Mouse (Mus musculus): ENCODE data around the gene Fgfr2. TPM values are rescaled to one million over a fixed set of nuclear protein-coding genes. Genes with fewer than 3 reads are reported as not detected.

Fgfr2 gene
- polyA plus RNA-seq, 1 experiment from 2014 or later: 99.3 TPM

DNA sequence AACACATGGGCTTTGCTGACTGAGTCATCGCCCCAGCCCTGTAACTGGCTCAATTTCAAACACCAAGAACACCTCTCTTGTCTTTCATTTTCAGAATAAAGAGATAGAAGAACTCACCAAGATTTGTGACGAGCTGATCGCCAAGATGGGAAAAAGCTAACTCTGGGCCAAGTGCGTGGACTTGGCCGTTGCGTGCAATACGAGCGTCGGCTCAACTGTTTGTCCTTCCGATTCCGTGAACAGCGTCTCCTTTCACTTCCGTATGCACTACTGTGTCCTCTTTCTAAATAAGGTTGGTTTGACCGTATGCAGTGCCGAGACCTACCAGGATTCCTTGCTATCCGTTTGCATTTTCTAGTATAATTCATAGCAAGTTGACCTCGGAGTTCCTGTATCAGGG is 2359.0 kb downstream of the Fgfr2 start:
- Histone ChIP-seq H3K36me3 (peaks cover 65% of the 10 kb centered on the region), H3K27me3 (ENCODE audit: low read depth, poor library complexity, severe bottlenecking) (no peaks in the 10 kb centered on the region), H3K9me3 (replicated peaks) (no peaks in the 10 kb centered on the region), H3K27ac (replicated peaks) (no peak overlapping the region), H3K4me1 (peaks cover 5% of the 10 kb centered on the region), H3K4me3 (no peak overlapping the region)
- no peak for DNase-seq (ENCODE audit: low spot score)
- WGBS: 95% methylated on average over 17 of the region's 17 CpGs

DNA sequence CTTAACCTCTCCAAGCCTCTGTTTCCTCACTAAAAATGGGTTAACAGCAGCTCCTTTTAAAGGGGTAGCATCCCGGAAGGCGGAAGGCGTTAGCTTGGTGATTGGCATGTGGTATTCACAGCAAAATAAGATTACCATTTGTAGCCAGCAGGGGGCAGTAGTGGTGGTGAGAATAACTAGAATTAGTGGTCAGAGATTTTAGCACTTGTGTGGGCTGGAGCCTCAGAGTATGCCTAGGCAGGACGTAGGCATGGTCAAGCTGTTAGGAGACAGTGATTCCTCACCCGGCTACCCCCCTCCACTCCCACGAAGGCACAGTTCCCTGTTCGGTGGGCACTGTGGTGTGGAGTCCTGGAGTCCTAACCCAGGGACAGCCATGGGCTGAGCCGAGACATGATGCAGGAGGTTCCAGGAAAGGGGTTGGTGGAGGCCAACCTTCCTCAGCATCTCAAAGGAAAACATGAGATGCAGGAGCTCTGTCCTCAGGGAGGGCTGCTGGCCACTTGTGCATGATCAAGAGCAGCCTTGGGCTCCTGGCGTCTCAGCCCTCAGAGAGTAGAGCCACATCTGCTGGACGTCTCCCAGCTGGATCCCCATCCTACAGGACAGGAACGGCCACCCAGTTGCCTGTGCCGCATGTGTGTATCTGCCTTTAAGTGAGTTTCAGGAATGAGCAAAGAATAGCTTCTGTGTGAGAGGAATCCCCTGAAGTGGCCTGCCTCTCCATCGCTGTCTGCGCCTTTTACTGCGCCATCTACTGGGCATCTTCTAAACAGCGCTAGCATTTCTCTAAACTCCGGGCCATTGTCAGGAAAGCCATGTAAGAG is 2360.9 kb downstream of the Fgfr2 start:
- peak; percentile 81 for DNase-seq (ENCODE audit: low spot score)
- Histone ChIP-seq H3K36me3 (peaks cover 84% of the 10 kb centered on the region), H3K4me3 (no peak overlapping the region), H3K27ac (replicated peaks) (peak overlapping the region; percentile 49; the same call in 1 of the 2 replicates), H3K4me1 (peaks cover 5% of the 10 kb centered on the region), H3K9me3 (replicated peaks) (no peaks in the 10 kb centered on the region), H3K27me3 (ENCODE audit: low read depth, poor library complexity, severe bottlenecking) (no peaks in the 10 kb centered on the region)
- WGBS: 46% methylated on average over 17 of the region's 17 CpGs

DNA sequence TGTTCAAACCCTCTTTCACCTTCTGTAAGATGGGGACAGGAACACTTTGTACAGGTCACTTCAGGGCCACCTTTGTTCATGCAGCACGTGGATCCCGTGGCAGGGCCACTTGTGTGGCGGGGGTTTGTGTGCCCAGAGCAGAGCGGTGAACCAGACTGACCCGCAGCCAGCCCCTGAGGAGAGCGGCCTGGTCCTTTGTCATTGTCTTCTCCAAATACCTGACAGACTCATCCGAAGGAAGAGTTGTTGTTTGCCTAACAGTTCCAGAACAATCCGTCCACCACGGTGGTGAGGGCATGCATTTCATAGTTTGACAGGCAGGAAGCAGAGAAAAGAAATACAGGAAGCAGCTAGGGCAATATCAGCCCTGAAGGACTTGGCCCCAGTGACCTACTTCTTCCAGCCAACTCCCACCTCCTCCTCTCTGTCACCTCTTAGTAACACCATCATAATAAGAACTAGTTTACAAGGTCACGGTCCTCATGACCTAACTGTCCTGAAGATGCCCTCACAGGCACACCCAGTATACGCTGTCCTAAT is 2365.8 kb downstream of the Fgfr2 start:
- Histone ChIP-seq H3K36me3 (peaks cover 91% of the 10 kb centered on the region), H3K9me3 (replicated peaks) (no peaks in the 10 kb centered on the region), H3K4me1 (peaks cover 3% of the 10 kb centered on the region), H3K27ac (replicated peaks) (no peak overlapping the region), H3K27me3 (ENCODE audit: low read depth, poor library complexity, severe bottlenecking) (no peaks in the 10 kb centered on the region), H3K4me3 (no peak overlapping the region)
- DNase-seq (ENCODE audit: low spot score): no peak
- WGBS: 91% methylated on average over 11 of the region's 11 CpGs

DNA sequence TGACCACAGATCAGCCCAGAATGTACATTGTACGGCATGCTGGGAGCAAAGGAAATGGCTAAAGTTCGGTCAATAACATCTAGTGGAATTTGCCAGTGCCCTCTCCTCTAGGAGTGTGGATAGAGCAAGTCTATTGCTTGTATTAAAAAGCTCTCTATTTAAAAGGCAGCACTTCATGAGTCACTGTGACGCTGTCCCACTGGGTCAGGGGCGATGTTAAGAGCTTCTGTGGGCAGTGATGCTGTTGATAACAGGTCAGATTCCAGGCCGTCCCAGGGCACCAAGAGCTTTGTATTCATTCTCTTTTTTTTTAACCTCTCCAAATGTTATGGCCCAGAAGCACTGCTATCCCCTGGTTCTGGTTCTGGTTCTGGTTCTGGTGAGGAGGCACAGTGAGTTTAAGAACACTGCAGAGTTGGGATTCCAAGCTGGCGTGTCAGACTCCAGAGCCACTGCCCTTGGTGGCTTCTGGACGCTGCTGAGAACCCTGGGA is 2366.8 kb downstream of the Fgfr2 start:
- peaks cover 97% of the 10 kb centered on the region for H3K36me3 ChIP-seq
- H3K4me1 ChIP-seq: peaks cover 9% of the 10 kb centered on the region
- 89% methylated on average over 7 of the region's 7 CpGs for WGBS
- no peak for DNase-seq (ENCODE audit: low spot score)
- no peaks in the 10 kb centered on the region for H3K9me3 ChIP-seq (replicated peaks)
- H3K27me3 ChIP-seq (ENCODE audit: low read depth, poor library complexity, severe bottlenecking): no peaks in the 10 kb centered on the region
- H3K4me3 ChIP-seq: no peak overlapping the region
- H3K27ac ChIP-seq (replicated peaks): 0 out of 2 replicates have a peak overlapping the region, but pooled peaks have one; percentile 2

DNA sequence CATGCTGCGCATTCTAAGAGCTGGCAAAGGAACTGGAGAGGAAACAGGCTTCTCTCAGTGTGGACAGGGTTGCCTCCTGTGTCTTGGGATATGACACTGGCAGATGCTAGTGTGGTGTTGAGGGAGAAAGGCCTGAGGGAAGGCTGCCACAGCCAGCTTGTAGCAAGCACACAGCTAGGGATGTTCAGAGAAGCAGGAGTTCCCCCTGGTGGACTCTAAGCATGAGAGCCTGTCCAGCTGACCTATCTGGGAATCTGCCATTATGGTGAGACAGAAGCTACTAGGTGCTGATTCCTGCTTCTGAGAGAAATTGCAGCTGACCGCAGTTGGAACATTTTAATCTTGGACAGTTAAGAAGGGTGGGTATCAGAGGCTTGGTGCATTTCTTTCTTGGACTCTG is 2368.4 kb downstream of the Fgfr2 start:
- WGBS: 93% methylated on average over 2 of the region's 2 CpGs
- Histone ChIP-seq H3K27ac (replicated peaks) (0 out of 2 replicates have a peak overlapping the region, but pooled peaks have one; percentile 0), H3K36me3 (peaks cover 97% of the 10 kb centered on the region), H3K4me1 (peaks cover 25% of the 10 kb centered on the region), H3K27me3 (ENCODE audit: low read depth, poor library complexity, severe bottlenecking) (no peaks in the 10 kb centered on the region), H3K9me3 (replicated peaks) (no peaks in the 10 kb centered on the region), H3K4me3 (no peak overlapping the region)
- DNase-seq (ENCODE audit: low spot score): no peak

DNA sequence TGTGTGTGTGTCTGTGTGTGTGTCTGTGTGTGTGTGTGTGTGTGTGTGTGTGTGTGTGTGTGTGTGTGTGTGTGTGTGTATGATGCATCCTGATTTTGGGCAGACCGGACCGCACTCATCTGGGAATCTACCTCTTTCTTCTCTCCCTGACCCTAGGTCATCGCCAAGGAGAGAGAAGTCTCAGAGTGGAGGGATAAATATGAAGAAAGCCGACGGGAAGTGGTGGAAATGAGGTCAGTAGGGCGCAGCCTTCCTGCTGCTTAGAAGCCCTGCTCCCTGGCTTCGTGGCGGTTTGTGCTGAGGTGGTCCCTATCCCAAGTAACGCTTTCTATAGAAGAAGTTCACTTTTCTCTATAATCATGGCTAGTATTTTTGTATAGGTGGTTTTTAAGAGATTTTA is 2371.5 kb downstream of the Fgfr2 start:
- 46% methylated on average over 9 of the region's 9 CpGs for WGBS
- Histone ChIP-seq H3K36me3 (peaks cover 97% of the 10 kb centered on the region), H3K4me1 (peaks cover 32% of the 10 kb centered on the region), H3K27ac (replicated peaks) (peak overlapping the region; percentile 89), H3K27me3 (ENCODE audit: low read depth, poor library complexity, severe bottlenecking) (no peaks in the 10 kb centered on the region), H3K4me3 (no peak overlapping the region), H3K9me3 (replicated peaks) (no peaks in the 10 kb centered on the region)
- no peak for DNase-seq (ENCODE audit: low spot score)

DNA sequence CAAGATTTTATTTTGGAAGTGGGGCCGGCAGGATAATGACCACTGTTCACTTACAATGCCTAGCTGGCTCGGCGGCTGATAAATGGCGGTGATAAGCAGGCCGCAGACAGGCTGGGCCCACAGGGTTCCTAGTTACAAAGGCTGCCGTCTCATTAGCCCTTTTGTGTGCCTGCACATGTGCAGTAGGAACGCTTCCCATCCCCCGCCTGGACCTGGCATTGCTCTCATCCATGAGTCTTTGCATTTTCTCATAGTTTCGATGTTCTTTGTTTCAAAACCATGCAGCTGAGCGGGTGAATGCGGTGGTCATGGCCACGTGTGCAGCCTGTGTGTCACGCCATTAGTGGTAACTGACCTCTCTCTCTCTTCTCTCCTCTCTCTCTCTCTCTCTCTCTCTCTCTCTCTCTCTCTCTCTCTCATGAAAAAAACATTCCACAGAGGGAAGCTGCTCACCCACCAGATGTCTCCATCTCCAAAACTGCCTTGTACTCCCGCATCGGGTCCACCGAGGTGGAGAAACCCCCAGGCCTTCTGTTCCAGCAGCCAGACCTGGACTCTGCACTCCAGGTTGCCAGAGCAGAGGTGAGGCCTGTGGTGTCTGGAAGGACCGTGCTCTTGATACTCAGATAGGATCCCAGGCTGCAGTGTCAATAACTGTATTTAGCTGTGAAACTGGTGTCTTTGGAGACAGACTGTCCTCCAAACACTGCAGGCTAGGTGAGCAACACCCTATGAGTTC is 2372.2 kb downstream of the Fgfr2 start:
- Histone ChIP-seq H3K27me3 (ENCODE audit: low read depth, poor library complexity, severe bottlenecking) (no peaks in the 10 kb centered on the region), H3K4me1 (peaks cover 32% of the 10 kb centered on the region), H3K36me3 (peaks cover 99% of the 10 kb centered on the region), H3K27ac (replicated peaks) (peak overlapping the region; percentile 89), H3K9me3 (replicated peaks) (no peaks in the 10 kb centered on the region), H3K4me3 (no peak overlapping the region)
- DNase-seq (ENCODE audit: low spot score): peak; percentile 61
- whole genome bisulfite sequencing: 51% methylated on average over 17 of the region's 17 CpGs

DNA sequence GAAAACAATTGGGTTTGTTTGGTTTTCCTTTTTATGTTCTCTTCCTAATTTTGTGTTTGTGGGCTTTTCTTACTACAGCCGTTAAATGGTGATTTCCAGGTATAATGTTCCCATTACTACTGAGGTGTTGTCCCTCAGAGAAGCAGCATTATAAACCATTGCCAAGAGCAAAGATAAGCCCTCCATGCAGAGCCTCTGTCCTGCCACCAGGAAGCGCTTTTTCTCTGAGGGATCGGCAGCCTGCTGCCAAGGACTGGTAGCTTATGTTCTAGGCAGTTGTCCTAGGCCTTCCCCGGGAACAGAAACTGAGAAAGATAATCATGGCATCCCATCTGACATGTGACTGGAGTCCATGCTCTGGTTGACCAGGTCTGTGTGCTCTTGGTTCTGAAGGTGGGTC is 2374.0 kb downstream of the Fgfr2 start:
- no peak for DNase-seq (ENCODE audit: low spot score)
- Histone ChIP-seq H3K4me3 (no peak overlapping the region), H3K36me3 (peaks cover 99% of the 10 kb centered on the region), H3K27ac (replicated peaks) (no peak overlapping the region), H3K9me3 (replicated peaks) (no peaks in the 10 kb centered on the region), H3K27me3 (ENCODE audit: low read depth, poor library complexity, severe bottlenecking) (no peaks in the 10 kb centered on the region), H3K4me1 (peaks cover 32% of the 10 kb centered on the region)
- 94% methylated on average over 4 of the region's 4 CpGs for WGBS

DNA sequence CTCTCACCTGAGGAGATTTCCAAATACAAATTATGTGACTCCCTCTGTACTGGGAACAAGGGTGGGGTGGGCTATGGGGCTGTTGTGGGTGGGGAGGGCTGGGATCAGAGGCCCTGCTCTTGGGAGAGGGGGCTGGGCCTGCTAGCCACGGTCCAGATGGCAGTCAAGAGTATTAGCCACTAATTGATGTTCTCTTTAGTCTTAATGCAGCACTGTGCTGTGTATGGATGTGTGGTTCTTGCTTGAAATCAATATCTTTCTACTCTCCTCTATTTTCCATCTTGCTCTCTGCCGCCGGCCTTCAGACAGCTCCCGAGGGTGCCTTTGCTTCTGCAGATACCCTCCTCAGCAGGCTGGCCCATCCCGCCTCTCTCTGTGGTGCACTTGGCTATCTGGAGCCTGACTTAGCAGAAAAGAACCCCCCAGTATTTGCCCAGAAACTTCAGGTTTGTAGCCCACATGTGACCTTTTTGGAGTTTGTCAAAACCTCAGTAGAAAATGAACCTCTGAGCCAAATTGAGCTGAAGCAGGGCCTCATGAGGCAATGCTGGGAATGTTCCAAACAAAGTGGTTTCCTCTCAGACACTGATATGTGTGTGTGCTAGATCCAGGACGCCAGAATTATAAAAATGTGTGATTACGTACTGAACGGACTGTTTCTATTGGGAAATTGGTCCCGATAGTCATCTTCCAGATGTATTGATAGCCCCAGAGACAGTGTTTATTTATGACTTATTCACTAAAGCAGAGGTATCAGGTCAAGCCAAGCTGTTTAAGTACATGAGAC is 2379.7 kb downstream of the Fgfr2 start:
- WGBS: 93% methylated on average over 9 of the region's 9 CpGs
- Histone ChIP-seq H3K27me3 (ENCODE audit: low read depth, poor library complexity, severe bottlenecking) (no peaks in the 10 kb centered on the region), H3K9me3 (replicated peaks) (no peaks in the 10 kb centered on the region), H3K4me3 (no peak overlapping the region), H3K27ac (replicated peaks) (no peak overlapping the region), H3K36me3 (peaks cover 100% of the 10 kb centered on the region), H3K4me1 (no peaks in the 10 kb centered on the region)
- no peak for DNase-seq (ENCODE audit: low spot score)

DNA sequence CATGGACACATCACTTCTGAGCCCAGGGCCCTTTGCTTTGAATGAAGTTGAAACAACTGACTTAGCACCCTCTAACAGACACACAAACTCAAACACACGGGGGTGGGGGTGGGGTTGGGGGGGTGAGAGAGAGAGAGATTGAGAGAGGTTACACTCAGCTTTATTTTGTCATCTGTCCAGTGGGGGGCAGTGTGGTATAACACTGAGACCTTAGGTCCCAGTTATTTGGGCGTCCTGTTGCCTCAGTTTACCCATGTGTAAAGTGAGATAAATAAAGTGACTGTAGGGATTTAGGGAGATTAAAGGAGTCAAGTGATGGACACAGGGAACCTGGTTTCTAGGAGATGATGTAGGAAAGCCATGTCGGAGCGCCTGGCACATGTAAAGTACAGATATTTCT is 2382.1 kb downstream of the Fgfr2 start:
- Histone ChIP-seq H3K27me3 (ENCODE audit: low read depth, poor library complexity, severe bottlenecking) (no peaks in the 10 kb centered on the region), H3K27ac (replicated peaks) (no peak overlapping the region), H3K4me1 (no peaks in the 10 kb centered on the region), H3K9me3 (replicated peaks) (no peaks in the 10 kb centered on the region), H3K36me3 (peaks cover 100% of the 10 kb centered on the region), H3K4me3 (no peak overlapping the region)
- WGBS: 87% methylated on average over 4 of the region's 4 CpGs
- DNase-seq (ENCODE audit: low spot score): no peak

DNA sequence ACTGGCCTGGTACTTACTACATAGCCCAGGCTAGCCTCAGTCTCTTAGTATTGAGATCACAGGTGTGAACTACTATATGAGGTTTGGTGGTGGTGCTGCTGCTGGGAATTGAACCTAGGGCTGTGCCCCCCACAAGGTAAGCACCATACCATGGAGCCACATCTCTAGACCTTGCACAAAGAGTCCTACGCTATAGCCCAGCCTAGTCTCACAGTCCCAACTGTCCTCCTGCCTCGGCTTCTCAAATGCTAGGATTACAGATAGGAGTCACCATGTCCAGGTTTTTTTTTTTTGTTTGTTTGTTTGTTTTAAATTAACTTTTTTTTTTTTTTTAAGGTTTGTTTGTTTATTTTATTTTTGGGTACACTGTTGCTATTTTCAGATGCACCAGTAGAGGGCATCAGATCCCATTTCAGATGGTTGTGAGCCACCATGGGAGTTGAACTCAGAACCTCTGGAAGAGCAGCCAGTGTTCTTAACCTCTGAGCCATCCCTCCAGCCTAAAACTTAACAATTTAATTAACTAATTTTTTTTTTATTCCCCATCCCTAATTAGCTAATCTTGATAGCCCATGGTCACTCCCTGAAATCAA is 2388.9 kb downstream of the Fgfr2 start:
- Histone ChIP-seq H3K4me1 (peaks cover 4% of the 10 kb centered on the region; the same call in 1 of the 2 replicates), H3K27ac (replicated peaks) (no peak overlapping the region), H3K36me3 (peaks cover 91% of the 10 kb centered on the region), H3K27me3 (ENCODE audit: low read depth, poor library complexity, severe bottlenecking) (no peaks in the 10 kb centered on the region), H3K4me3 (no peak overlapping the region), H3K9me3 (replicated peaks) (no peaks in the 10 kb centered on the region)
- WGBS: 96% methylated on average over 2 of the region's 2 CpGs
- DNase-seq (ENCODE audit: low spot score): no peak

DNA sequence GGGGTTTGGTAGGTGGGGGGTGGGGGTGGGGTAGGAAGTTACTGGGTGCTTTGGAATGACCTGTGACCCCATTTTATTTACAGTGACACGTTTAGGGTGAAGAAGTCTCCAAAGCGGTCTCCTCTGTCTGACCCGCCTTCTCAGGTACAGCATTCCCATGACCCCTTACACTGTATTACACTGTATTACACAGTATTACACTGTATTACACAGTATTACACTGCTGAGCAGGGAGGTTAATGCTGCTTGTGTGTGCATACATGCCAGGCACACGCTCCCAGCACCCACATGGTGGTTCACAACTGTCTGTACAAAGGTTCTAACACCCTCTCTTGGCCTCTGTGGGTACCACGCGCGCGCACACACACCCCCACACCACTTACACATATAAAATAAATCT is 2389.7 kb downstream of the Fgfr2 start:
- Histone ChIP-seq H3K27me3 (ENCODE audit: low read depth, poor library complexity, severe bottlenecking) (no peaks in the 10 kb centered on the region), H3K36me3 (peaks cover 91% of the 10 kb centered on the region), H3K27ac (replicated peaks) (no peak overlapping the region), H3K4me1 (peaks cover 4% of the 10 kb centered on the region; the same call in 1 of the 2 replicates), H3K4me3 (no peak overlapping the region), H3K9me3 (replicated peaks) (no peaks in the 10 kb centered on the region)
- no peak for DNase-seq (ENCODE audit: low spot score)
- 97% methylated on average over 8 of the region's 8 CpGs for WGBS
